Mouse (Mus musculus) inflammation-experienced regulatory T-cells, adult 6 months (primary cell): Measurements from ENCODE around the gene Rfx8. TPM values are rescaled to one million over a fixed set of nuclear protein-coding genes. Genes with fewer than 3 reads are reported as not detected.

Experiments
- ATAC-seq: one replicate; pipeline ENCODE4 v1.8.0; 2017
- polyA plus RNA-seq, 3 experiments: library from polyadenylated mRNA; unstranded; fragments of 100-300 nt; shearing (Covaris generic); gene quantifications; one replicate each; pipeline ENCODE4 v1.2.1; 2017

Gene Rfx8
- polyA plus RNA-seq = not detected

DNA sequence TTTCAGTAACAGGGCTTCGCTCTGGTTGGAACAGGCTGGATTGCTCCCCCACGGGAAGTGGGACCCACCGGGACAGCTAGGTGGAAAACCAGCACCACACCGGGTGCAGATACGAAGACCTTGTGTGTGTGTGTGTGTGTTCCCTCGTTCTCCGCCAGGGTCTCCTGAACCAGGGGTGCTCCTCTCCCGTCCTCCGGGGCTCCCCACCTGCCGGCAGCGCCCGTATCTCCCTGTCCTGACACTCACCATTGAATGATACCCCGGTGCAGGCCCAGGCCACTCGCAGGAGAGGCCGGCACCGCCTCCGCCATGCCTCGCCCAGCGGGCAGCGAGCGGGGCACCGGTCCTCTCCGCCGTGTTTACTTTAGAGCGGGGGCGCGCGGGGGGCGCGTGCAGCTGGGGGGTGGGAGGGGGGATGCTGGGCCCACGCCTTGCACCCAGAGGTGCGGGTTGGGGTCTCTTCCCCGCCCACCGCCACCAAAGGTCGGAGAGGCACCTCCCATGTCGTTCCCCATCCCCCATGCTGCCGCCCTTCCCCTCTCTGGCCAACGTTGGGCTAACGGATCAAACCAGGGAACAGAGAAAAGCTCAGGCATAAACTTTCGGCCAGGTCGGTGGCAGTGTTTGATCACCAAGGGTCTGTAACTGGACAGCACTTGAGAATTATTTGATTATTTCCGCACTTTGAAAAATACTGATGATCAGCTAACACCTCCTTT, at the start of gene Rfx8:
Rfx8 (minus strand) TSS at position 366 of the 719 bp plus-strand sequence.
- ATAC-seq = no peak

DNA sequence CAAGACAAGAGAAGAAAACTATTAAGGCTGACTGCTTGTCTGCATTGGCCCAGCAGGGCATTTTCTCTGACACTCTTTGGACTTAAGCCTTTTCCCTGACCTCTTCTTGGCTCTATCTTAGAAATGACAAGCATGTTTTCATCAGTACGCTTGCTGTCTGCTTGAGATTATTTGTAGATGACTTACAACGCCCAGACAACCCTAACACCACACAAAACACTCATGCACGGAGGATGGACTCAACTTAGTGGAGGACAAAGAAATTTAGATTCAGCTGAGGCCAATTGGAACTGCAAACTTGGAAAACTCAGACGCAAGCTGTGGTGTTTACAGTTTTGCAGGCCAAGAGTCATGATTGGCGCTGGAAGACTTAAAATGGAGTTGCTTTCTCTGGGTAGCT, 49.6 kb upstream of the Rfx8 start:
- no peak for ATAC-seq

DNA sequence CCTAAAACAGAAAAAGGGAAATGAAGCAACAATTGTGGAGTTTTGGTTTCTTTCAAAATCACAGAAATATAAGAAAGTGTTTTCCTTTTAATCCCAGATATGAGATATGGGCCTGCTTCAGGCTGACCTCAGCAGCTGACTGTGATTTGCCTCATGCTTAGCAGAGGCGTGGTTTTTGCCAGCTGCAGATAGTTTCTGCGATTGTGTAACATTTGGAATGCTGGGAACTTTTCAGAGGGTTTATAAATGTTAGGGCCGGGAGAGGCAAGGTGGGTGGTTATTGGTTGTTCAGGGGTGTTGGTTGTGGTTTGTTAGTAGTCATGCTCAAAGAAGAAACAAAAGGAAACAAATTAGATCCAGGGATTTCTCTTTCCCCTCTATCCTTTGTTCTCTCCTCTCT, 47.2 kb upstream of the Rfx8 start:
- no peak for ATAC-seq

DNA sequence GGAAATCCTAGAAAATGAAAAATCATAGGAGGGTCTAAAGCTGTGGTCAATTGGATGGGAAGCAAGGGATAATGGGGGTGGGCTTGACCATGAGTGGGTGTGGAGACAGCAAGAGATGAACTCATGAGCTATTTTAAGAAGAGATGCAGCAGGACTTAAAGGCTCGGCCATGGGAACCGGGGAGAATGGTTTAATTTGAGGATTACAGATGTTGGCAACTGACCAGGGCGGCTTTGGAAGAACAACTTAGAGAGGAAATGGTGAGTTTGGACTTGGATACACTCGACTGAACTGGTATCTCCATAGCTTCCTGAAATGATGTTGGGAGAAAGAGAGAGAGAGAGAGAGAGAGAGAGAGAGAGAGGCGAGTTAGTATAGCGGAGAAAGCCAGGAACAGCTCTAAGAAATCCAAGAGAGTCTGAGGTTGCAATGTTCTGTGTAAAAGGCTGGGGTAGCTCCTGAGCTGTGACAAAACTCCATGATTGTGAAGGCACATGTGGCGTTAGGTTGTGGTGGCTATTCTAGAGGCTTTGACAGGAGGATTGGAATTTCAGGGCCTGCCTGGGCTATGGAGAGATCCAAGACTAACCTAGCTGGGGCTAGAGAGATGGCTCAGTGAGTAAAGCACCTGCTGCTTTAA, 45.2 kb upstream of the Rfx8 start:
- no peak for ATAC-seq

DNA sequence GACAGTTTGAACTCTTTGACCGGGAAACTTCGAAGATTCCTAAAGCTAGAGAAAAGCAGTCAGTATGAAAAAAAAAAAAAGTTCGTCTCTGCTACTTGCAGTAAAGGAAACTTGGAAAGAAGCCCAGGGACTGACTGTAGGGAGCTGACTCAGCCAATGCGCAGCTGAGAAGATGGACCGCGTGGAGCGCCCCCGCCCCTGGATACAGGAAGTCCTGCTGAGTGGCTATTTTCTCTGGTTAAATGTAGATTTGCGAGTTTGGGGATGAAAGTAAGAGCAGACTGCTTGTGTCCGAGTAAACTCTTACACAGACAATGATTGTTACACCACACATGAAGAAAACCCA, 41.2 kb upstream of the Rfx8 start:
- ATAC-seq = no peak

DNA sequence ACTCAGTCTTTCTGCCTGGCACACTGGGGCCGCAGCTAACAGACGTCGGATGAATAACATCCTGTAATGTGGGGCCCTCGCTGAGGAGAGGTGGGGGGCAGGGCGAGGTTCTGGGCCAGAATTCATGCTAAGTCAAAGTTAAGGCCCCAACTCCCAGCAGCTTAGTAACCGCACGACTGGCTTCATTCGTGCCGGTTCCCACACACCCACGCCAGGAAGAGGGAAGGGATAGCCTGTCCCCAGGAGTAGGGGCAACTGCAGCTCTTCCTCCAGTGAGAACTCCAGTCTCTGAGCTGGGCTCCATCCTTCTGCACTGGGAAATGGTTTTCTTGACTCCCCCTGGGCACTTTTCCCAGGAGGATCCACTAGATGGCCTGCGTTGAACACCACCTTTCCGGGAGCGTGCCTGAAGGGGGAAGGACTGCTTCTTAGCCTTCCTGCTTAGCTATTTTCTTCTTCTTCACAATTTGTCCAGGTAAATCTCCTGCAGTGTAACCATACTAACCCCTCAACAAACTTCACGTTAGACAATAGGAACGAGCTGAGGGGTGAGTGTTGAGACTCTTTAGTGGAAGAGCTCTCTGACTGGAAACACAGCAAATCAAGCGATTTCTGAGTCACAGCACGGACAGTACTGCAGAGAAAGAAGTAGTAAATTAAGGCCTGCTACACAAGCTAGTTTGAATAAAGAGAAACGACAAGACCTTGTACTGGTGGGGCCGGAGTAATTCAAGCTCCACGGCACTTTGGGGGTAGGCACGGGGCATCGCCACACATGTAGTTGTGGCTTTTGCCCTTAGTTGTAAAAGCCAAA, 40.6 kb upstream of the Rfx8 start:
- peak; percentile 83 for ATAC-seq

DNA sequence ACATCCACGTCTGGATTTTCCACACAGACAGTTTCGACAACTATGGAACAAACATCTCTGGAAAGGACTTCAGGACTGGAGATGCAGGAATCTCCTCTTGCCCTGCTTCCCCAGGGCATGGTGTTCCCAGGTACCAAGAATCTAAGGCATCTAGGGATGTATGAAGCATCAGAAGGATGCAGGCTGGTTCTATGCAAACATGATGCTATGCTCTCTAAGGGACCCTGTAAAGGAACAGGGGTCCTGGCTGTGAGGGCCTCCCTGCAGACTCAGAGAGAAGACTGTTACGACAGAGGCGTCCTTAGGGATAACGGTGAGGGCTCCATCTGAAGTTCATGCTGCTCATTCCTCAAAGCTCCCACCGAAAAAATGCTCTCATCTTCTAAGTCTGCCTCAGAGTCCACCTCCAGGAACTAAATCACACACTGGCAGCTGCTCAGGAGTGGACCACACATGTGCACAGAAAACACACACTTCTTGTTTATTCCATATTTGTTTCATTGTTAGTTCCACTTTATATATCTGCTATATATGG, 39.5 kb upstream of the Rfx8 start:
- ATAC-seq = no peak

DNA sequence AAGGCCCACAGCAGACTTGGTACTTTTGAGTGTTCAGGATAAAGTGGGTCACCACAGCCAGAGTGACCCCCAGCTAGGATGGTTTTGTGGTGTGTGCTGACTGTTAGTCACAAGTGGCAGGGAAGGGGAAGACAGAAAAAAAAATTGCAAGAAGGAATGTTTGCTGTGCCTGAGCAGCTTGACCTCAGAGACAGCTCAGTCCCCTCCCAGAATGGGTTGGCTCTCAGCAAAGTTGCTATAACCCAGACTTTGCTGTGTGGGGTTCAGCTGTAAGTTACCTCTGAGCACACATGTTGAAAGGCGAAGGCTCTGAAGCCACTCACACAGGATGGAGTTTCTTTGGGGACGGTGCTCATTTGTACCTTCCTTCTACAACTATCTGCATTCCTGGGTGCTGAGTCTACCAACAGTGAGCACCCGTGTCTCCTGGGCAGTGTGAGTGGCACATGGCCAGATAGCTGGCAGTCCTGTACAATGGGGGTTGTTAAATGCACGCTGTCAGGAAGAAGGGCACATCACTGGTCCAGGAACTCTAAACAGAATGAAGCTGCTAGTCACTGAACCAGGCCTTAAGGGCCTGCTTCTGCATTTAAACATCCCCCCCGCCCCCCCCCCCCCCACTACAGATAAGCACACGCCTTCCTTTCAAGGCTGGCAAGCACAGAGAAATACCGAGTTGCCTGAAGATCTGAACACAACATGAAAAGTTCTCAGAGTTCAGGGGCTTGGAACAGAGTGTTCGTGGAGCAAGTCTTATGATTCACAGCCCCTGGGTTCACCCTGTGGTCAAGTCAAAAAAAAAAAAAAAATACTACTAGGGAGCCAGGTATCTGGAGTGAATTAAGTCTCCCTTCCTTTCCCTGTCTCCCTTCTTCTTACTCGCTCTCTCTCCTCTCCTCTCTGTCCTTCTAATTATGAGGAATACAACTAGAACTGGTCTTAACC, 38.7 kb upstream of the Rfx8 start:
- ATAC-seq = no peak

DNA sequence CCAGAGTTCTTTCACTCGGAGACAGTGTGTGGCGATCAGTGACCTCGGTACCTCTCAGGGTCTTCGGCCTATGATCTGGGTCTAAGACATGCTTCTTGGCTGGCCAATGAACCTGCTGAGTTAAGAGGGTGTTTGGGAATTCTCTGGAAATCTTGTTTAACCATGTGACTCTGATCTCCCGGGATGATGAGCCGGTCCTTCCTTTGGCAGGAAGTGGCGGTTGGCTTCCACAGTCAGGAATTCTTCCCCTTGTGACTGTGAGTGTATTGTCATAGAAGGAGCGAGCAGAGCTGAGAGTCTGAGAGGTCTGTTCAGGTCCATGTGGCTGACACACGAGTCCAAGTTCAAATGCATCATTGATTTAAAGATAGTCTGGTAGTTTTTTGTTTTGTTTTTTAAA, 37.4 kb upstream of the Rfx8 start:
- ATAC-seq = no peak

DNA sequence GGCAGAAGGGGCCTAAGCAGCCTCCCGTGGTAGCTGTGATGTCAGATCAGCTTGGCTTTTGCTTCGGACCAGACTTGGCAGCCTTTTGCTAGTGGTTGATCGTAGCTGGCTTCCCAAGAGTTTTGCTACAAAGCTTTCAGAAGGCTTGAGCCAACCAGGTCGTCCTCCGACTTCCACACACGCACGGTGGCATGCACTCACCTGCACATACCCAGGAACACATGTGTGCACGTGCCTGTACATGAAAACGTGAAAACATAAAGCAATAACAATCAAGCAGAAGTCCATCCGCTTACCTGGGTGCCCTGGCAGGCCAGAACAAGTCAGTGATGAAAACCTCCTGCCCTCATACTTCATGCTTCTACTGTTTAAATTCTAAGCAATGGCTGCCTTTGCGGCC, 36.2 kb upstream of the Rfx8 start:
- ATAC-seq = no peak

DNA sequence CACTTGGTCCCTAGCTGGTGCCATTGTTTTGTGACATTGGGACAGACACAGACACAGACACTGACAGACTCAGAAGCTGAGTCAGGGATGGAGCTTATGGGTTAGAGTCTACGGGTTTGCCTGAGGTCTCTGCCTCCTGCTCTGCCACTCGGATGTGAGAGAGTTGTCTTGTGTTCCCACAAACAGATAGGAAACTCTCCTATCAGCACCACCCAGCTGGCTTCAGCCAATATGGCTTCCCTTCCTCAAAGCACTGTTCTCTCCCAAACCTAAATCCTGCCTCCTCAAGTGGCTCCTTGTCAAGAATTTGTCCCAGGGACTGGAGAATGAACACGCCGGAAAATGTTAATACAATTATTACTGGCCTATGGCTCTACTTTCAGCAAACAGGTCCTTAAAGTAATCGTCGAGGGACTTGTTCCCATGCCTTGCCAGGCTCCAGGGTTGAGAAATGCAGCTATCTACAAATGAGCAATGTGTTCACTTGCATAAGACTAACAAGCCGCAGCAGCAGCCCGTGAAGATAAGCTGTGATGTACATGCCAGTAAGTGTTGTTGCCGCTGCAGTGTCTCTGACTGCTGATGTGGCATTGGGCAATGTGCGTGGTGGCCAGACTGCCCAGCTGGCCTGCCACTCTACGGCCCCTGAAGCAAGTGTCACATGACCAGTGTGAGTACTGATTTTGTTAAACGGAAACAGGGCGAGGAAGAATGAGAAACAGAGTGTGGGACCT, 33.6 kb upstream of the Rfx8 start:
- ATAC-seq = no peak

DNA sequence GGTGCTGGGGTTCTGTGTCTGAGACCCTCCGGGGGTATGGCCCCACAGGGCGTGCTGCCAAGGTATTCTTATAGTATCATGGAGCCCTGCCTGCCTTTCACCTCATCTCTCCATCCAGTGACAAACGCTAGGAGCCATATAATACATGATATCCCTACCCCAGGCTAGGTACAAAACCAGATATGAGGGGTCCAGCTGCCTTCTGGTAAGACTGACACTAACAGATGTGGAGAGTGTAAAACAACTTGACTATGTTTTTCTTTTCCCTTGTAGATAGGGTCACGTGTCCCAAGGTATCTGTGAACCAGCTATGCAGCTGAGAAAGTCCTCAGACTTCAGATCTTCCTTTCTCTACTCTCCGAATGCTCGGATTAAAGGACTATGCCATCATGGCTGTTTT, 30.7 kb upstream of the Rfx8 start:
- no peak for ATAC-seq

DNA sequence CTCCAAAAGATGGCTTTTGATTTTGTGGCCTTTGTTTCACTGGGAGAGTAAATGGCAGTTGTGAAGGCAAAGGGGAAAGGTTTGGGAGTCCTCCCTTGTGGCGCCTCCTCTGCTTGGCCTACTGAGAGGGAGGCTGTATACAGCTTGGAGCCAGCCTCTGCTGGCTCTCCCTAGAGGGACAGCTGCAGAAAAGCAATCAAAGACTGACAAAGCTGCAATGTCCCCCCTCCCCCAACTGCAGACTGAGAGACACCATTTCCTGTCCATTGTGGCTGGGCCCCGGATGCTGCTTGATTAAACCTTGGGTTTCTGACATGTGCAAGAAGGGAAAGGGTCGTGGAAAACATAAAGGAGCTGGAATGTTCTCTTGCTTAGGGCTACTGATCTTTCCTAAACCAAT, 28.9 kb upstream of the Rfx8 start:
- peak; percentile 76 for ATAC-seq

DNA sequence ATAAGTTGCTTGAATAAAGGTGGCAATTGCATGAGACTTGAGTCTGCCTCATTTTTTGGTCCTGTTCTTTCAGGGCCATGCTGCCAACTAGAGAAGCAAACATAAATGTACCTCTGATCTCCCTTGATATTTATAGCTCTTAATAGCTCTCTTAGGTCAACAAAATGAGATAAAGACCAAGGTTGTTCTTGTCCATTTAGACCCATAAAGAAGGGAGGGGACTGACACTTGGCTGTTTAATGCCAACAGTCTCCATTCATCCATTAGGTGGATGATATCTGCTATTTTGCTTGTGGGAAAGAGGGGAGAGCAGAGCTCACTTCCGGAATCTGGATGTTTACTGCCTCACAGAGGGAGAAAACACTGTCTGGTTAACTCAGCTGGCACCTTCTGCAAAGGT, 28.4 kb upstream of the Rfx8 start:
- ATAC-seq = peak; percentile 28

DNA sequence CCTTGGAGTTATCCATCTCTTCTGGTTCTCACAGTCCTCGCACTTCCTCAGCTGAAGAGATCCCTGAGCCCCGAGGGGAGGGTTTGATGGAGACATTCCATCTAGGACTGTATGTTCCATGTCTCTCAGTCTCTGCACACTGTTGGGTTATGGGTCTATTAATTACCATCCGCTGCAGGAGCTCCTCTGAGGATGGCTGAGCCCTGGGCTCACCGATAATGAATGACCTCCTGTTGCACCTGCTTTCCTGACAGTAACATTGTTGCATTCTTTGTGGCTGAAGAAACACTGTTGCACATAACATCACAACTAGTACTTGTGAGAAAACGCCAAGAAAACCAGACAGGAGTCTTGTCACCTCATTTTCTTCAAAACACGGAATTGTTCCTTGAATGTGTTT, 27.9 kb upstream of the Rfx8 start:
- ATAC-seq = no peak

DNA sequence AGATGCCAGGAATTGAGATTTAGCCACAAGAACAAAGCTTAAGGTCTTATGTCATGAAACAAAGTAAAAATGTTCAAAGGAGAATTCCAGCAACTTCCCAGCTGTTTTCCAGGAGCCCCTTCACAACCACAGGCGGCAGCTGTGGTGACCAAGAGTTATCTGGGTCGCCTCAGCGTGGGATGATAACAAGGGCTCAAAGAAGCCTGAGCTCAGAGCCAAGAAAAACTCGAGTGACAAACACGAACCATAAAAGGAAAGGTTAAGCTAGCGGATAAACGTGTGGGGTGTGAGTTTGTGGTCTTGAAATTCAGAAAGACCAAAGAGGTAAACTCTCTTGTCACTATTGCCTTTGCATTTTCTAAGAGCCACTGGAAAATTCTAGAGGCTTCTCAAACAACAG, 25.7 kb upstream of the Rfx8 start:
- no peak for ATAC-seq

DNA sequence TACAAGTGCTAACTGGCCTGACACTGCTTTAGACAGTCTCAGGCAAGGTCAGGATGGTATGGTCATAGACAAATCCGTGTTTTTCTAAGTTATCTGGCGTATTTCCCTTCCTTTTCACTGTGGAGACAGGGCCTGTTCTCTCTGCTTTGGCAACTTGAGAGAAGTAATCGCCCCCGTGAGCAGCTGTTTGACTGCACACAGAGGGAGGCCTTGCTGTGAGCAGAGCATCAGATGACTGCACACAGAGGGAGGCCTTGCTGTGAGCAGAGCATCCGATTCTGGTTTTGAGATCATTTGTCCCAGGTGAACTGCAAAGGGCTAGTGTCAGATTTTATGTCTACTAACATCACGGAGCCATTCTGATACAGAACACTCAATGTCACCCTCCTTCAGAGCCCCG, 20.2 kb upstream of the Rfx8 start:
- no peak for ATAC-seq

DNA sequence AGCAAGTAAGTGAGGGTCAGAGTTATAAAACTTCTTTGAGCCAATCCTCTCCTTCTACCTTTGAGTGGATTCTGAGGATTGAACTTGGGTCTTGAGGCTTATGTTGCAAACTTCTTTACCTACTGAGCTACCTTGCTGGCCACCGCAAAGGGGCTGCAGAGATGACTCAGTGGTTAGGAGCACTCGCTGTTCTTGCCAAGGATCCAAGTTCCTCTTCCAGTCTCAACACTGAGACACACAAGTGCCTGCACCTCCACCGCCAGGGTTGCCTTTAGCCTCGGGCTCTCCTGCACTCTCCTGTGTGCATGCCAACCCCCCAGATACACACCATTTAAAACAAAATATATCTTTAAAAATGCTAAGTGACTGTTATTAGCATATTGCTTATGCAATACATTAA, 19.2 kb upstream of the Rfx8 start:
- ATAC-seq = no peak

DNA sequence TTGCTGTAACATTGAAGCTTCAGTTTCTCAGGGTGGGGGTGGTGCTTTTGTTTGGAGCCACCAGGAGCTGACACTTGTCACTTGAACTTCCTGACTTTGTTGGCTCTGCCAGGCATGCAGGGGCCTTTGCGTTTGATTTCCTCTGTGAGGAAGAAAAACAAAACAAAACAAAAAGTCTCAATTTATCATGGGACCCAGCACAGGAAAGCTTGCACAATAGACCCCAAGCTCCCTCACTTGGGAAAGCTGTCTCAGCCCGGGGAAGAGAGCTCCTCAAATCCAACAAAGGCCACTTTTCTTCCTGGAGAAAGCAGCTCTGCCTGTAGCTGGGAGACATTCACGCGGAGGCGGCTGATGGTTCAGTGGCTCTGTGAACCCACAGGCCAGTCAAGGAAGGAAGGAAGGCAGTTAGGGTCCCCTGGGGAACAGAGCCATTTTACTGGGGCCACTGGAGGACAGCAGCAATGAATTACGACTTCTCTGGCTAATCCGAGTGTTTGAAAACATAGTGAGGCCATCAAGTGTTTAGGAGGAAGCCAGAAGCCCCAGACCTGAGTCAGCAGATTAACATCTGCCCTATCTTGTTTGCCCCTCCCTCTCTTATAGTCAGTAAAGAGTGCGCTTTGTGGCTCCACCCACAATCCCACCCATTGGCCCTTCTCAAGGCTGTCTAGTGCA, 15.3 kb upstream of the Rfx8 start:
- ATAC-seq = no peak

DNA sequence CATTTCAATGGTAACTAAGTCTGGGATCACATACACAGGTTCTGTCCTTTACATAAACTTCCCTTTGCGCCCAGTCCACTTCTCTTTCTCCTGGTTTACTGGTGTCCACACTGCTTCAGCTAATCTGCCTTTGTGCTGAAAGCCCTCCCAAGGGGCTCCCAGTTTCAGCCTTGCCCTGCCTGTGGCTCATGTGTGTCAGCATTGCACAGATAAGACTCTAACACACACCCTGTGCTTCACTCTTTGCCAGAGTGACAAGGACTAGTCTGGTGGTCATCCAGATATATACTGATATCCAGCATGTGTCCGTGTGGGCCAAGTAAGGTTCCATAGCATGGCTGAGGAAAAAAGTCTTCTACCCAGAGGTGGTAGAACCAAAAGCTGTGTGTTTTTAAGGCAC, 14.7 kb upstream of the Rfx8 start:
- ATAC-seq = no peak

DNA sequence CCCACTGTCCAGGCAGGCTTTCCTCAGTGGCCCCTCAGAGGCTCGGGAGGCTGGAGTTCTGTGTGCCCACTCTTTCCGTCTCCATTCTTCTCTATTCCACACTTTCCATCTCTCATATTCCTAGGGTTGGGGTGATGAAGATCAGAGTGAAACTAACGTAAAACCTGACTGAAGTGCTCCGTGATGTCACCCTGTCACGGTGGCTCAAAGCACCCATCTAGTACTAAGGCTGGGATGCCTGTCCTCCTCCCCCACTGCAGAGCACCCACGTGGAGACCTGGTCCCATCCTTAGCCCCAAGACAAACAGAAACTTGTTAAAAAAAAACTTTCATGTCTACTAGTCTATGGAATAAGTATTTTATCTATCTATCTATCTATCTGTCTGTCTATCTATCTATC, 14.1 kb upstream of the Rfx8 start:
- peak; percentile 67 for ATAC-seq
